Mouse (Mus musculus): ENCODE measurements at regions not wholly inside any gene's neighbourhood (a gene's known extent, or its start where the extent isn't known, plus 50 kb on each side); places are given as distances from the start of the nearest gene placed in this dataset.

GRCm38 (mm10) chr1:88969016-88969415 lies 101.2 kb upstream of the Sh3bp4 start:
- no peak for TF ChIP-seq CTCF (conservative IDR thresholded peaks at IDR 0.05 in 1 of 2, IDR thresholded peaks at IDR 0.05 in 1 of 2; ENCODE audit: low read depth in 2 of 2, low read length in 2 of 2)
- no peak for TF ChIP-seq SMC3 (IDR thresholded peaks at IDR 0.05; ENCODE audit: low read depth, low read length)
- TF ChIP-seq MAZ (IDR thresholded peaks at IDR 0.05; ENCODE audit: low read depth, low read length) = no peak
- TF ChIP-seq ZKSCAN1 (IDR thresholded peaks at IDR 0.05; ENCODE audit: borderline replicate concordance, low read depth, low read length) = no peak
- no peak for TF ChIP-seq USF1 (IDR thresholded peaks at IDR 0.05; ENCODE audit: low read depth, low read length)
- no peak for TF ChIP-seq POLR2A (IDR thresholded peaks at IDR 0.05; ENCODE audit: low read depth, low read length)
- no peak for TF ChIP-seq ZMIZ1 (IDR thresholded peaks at IDR 0.05; ENCODE audit: low read depth, low read length)
- no peak for TF ChIP-seq MAFK (IDR thresholded peaks at IDR 0.05; ENCODE audit: insufficient replicate concordance, low read length)
- no peak for TF ChIP-seq CHD2 (IDR thresholded peaks at IDR 0.05; ENCODE audit: low read length)
- no peak for TF ChIP-seq HCFC1 (IDR thresholded peaks at IDR 0.05; ENCODE audit: low read depth, low read length)
- TF ChIP-seq E2F4 (IDR thresholded peaks at IDR 0.05; ENCODE audit: insufficient replicate concordance, low read depth, low read length) = no peak
- no peak for TF ChIP-seq ELF1 (IDR thresholded peaks at IDR 0.05; ENCODE audit: low read depth, low read length)
- TF ChIP-seq RAD21 (IDR thresholded peaks at IDR 0.05; ENCODE audit: low read depth, low read length) = no peak
